Mouse (Mus musculus) monocyte, adult 59 days (primary cell): ENCODE results near the gene Gadd45g. TPM values are rescaled to one million over a fixed set of nuclear protein-coding genes. Genes with fewer than 3 reads are reported as not detected.

Experiments used
- total RNA-seq, 2 experiments: library from RNA; stranded (reverse); gene quantifications; one replicate each; pipeline ENCODE4 v1.2.4; 2023

Gadd45g gene
- total RNA-seq: 10 to 100 TPM in 1 of 2 experiments, 1 to 10 TPM in 1; 10.0 to 13.7 TPM

GRCm38 (mm10) chr13:51846301-51846867 is at the start of gene Gadd45g:
Gene Gadd45g (plus strand): TSS chr13:51846678.

Other genes starting within 250 kb of the Gadd45g start
- 10 to 100 TPM; 34.9 to 39.6 TPM for gene Cks2, start 201.4 kb upstream of the Gadd45g start, total RNA-seq
- gene Secisbp2, start 195.0 kb upstream of the Gadd45g start, total RNA-seq: 10 to 100 TPM; 63.0 to 63.1 TPM
- gene Sema4d, start 52.9 kb upstream of the Gadd45g start, total RNA-seq: 100 to 1,000 TPM; 354 to 390 TPM